Mouse (Mus musculus) testis, postnatal 14 days (tissue): ENCODE measurements at regions not wholly inside any gene's neighbourhood (a gene's known extent, or its start where the extent isn't known, plus 50 kb on each side); places are given as distances from the start of the nearest gene placed in this dataset.

Experiments
- DNase-seq: peaks from one replicate; pipeline ENCODE4 v3.0.0; 2021; ENCODE audit warnings: low spot score

DNA sequence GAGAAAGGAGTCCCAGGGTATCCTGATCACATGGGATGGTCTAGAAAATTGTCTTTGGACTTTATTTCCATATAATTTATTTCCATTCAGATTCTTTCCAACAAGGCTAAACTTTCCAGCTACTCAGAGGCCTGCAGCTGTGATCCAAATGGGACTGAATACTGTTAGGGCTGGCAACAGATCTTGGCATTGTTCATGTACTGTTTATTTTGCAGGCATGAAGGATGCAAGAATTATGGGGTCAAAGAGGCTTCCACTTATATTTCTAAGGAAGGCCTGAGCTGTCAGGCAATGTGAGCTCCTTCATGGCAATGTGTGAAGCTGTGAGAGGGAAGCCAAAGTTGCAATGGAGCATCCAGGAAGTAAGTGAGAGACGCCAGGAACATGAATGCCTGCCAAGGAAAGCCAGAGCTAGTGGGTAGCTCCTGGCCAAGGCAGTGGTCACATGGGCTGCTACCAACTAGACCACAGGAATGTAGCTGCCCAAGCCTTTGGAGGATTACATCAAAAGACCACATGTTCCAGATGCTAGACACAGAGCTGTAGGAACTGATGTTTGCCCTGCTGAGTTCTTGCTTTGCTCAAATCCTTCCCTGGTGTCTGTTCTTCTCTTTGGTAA is 261.8 kb upstream of the Sox11 start:
- DNase-seq, result no peak

- DNase-seq, result peak; percentile 16
Observed at GRCm38 (mm10) chr12:27599149-27599548, 256.8 kb upstream of the Sox11 start.

- no peak for DNase-seq
Observed at GRCm38 (mm10) chr12:27597878-27598277, 255.5 kb upstream of the Sox11 start.

DNA sequence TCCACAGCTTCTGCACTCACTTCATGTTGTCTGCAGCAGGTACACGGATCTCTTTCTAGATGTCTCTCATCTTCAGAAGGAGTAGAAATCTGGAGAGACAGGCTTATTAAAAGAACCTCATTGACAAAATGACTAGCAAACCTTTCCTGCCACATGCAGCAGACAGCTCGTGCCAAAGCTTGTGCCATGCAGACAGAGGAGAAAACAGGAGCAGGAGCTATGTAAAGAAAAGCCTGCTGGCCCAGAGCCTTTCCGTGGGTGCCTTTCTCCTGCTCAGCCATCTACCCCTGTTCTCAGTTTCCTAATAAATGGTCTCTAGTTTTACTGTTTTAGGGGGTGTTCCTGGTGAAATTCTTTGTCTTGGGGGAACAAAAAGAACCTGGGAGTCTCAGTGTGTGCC is 254.9 kb upstream of the Sox11 start:
- no peak for DNase-seq

GRCm38 (mm10) chr12:27595576-27595975 is 253.2 kb upstream of the Sox11 start:
- no peak for DNase-seq

DNA sequence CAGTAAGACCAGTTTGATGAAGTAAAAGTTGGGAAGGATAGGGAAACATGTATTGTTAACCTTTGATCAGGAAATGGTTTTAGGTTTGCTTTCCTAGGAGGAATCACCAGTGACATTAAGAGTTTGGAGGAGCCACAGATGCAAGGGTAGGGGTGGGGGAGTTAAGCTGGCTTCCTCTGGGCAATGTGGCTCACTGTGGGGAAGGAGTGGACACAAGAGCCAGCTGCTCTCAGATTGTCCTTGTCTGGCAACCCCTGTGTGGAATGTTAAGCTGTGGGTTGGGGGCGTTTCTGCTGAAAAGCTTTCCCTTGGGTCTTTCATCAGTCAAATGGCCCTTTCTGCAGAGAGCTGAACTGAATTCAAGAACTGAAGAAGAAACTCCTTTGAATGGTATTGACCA is 251.1 kb upstream of the Sox11 start:
- DNase-seq, result no peak

DNA sequence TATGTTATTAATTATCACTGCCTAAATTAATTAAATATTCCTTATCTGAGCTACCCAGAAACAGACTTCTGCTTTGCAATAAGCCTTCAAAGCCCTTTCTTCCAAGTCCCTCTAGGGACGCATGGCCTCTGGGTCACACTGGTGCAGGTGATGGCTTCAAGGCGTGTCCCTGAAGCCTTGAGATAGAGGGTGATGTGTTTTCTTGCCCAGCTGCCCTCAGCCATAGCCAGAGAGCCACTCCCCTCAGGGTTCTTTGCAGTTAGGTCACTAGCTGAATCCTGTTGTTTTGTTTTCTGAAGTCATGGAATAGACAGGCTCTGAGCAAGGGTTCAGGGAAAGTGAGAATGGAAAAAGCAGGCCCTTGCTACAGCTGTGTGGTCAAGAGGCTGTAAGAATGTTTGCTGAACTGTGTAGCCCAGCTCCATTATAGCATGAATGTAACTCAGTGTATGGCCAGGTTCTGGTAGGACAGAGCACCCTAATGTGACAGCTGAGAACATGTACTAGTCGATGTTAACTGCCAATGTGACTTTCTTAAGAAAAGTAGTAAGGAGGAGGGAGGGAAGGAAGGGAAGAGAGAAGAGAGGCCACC is 233.8 kb upstream of the Sox11 start:
- DNase-seq, result no peak

DNA sequence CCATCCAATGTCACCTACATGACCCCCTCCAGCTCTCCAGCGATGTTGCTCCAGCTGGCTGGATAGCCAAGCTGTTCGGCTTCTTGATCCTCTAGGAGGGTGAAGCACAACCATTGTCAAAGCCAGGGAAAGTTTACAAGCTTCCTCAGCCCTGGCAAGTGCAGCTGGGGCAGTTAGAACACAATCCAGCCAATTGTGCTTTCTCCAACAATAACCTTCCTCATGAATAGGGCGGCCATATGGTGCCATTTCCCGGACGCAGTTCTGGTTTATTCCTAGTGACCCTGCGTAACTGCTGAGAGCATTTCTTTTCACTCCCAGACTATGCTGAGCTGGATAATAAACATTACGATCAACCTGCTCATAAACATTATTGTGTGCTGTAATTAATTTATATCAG is 233.3 kb upstream of the Sox11 start:
- no peak for DNase-seq

- DNase-seq, result no peak
Observed at GRCm38 (mm10) chr12:27567250-27567649, 224.9 kb upstream of the Sox11 start.

GRCm38 (mm10) chr12:27565965-27566507 is 223.7 kb upstream of the Sox11 start:
- no peak for DNase-seq

DNA sequence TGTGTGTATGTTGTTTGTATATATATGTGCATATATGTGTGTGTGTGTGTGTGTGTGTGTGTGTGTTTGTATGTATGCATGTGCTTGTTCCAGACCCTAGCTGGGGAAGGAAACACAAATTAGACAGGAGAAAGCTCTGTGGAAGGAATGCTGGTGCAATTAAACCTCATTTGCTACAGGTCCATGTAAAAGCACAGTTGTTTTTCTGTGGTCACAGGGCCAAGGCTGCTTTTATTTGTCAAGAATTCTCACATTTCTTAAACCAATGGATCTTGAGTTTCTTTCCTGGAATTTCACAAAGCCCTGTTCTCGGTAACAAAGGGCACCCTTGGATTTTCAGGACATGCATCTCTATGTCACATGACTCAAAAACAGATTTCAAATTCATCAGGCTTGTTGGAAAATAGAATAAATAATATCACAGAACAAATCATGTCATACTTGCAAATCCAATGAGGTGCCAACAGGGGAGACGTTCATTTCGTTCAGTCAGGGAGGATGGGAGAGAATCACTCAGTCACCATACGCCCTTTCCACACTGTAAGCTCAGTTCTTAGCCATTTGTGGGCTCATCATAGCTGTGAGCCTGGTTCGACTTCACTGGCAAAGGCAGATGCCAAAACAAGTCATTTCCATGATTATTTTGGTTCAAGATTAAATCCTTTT is 222.4 kb upstream of the Sox11 start:
- no peak for DNase-seq

- no peak for DNase-seq
Observed at GRCm38 (mm10) chr12:27563900-27564299, 221.5 kb upstream of the Sox11 start.

- DNase-seq, result no peak
Observed at GRCm38 (mm10) chr12:27552809-27553208, 210.4 kb upstream of the Sox11 start.

DNA sequence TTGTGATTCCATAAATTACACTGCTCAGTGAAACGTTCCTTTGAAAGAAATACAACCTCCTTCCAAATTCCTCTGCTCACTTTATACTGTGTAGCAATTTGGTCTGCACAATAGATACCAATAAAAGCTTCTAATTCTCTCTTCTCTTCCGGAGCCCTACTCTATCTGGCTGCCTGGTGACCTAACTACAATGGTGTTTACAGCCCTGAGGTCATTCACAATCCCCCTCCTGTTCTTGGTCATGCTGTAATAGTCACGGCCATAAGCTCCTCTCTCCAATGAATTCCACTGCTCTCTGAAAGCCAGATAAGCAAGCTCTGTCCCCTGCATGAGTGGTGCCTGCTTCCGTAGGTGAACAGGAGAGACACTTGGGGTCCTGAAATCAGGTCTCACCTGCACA is 195.8 kb upstream of the Sox11 start:
- no peak for DNase-seq

DNA sequence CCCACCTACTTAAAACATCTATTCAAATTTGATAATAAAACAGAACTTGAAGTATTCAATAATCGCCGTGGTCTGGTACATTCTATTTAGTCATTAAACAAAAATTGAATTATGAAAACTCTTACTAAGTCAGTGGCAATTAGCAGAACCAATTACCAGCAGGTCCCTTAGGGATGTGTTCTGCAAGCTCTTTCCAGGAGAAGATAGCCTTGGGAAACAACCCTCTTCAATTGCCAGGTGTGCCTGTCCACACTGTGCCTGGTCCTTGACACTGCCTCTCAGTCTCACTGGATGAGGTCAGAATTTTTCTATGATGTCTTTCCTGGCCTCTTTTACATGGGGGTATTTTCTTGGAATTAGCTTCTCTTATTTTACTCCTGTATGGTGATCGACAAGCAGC is 195.1 kb upstream of the Sox11 start:
- DNase-seq, result no peak

DNA sequence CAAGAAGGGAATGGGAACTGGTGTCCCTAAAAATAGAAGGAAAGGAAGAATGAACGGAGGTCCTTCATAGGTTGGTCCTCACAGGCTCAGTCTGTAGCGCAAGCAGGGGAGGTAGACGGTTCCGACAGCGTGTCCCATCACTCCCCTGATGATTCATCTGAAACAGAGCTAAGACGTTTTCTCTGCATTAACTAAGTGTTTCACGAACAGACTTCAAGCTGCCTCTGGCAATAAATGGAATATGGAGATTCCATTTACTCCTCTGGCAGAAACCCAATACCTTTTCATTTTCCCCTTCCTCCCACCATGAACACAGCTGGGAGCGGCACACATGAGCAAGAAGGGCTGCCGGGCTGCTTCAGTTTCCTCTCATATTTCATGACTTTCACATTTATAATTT is 194.6 kb upstream of the Sox11 start:
- DNase-seq, result no peak

GRCm38 (mm10) chr12:27525604-27526003 is 183.2 kb upstream of the Sox11 start:
- DNase-seq, result no peak

DNA sequence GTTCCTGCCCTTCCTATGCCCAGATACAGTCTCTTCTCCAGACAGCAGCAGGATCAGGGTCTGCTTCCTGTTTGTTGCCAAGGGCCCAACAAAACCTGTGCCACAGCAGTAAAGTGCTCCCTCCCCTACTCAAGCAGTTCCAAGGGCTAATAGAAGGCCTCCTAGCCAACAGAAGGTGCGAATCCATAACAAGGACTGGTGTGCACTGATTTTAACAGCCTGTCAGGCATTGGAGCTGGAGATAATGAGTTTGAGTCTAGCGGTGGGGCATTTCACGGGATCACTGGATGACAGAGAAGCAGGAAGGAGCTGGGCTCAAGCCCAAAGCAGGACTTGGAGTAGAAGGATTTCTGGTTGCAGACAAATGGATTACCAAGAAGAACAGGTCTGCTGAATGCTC is 170.9 kb upstream of the Sox11 start:
- no peak for DNase-seq

GRCm38 (mm10) chr12:27508226-27508560 is 165.8 kb upstream of the Sox11 start:
- no peak for DNase-seq

DNA sequence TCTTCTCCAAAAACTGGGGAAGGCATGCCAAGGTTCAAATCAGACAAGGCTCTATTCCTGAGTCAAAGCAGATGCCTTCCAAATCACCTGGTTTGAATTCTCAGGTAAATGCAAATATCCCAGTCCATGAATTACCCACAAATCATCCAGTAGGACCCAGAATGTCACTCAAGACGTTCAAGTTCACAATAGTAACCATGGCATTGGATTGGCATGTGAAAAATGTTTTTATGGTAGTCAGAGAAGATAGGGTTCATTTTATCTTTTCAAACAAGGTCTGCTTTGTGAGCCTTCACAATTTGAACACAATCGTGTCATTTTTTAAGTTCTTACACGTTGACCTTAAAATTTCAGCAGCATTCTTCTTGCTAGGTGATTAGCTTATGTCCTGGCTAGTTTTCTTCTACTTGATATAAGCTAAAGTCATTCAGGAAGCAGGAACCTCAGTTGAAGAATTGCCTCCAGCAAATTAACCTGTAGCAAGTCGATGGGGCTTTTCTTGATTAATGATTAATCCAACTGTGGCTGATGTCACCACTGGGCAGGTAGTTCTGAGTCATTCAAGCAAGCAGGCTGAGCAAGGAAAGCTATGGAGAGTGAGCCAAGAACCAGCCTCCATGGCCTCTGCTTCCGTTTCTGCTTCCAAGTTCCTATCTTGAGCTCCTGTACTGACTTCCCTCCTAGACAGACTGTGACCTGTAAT is 165.3 kb upstream of the Sox11 start:
- DNase-seq, result no peak

DNA sequence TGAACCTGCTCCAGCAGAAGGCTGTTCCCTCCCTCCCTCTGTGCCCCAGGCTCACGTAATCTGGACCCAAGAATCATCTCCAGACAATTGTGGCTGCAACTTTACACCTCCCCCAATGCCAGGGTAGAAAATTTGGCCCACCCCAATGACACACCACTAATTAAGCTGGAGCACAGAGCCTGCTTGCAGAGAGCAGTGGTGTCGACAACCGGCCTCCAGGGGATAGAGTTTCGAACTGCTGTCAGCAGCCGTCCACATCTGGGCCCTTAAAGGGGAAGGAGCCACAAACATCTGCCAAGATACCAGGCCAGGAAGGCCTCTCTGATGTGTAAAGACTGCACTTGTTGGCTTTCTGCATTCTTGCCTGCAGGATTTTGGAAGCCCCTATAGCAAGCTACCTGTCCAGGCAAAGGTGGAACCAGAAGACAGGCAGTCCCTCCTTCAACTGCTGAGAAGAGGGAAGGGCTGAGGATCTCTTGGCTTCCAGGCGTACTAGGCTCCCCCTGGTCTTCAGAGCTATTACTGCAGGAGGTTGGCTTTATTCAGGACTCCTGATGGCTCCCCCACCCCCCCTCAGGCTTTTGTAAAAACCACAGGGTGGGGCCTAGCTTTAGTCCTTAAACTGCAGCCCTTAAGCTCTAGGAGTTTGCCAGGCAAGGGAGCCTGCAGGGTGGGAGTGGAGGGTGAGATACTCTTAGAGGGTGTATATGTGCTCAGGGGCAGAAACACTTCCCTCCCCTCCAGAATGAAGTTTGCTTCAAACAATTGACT is 160.5 kb upstream of the Sox11 start:
- no peak for DNase-seq

DNA sequence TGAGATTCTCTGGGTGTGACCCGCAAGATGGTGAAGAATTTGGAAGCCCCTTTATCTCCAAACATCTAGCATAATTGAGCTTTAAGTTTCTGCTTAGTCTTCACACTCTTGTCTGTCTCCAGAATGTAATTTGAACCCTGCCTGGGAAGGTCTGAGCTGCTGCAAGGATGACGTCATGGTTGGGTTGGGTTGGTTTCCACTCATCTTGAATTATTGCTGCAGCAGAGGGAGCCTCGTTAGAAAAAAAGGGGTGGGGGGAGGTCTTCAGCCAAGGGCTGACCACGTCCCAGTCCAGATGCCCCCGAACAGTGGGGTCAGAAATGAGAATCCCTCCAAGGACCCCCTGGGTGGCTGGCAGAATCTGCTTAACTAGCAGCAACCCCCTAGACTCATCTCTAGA is 158.1 kb upstream of the Sox11 start:
- DNase-seq, result no peak
